Mouse (Mus musculus): ENCODE measurements around the gene Hist1h2bk.

Gene Hist1h2bk

GRCm38 (mm10) chr13:22035267-22036148, at the start of gene Hist1h2bk, which contains the start of gene Hist1h2ah:
Gene Hist1h2bk (plus strand): TSS chr13:22035870.
Gene Hist1h2ah (minus strand): TSS chr13:22035568.
- peak; percentile 100 for ATAC-seq (ENCODE audit: insufficient number of reproducible peaks, low FRiP score, low TSS enrichment)

GRCm38 (mm10) chr13:21992550-21992949, 43.1 kb upstream of the Hist1h2bk start:
- no peak for ATAC-seq (ENCODE audit: insufficient number of reproducible peaks, low FRiP score, low TSS enrichment)

GRCm38 (mm10) chr13:21993957-21994738, 41.5 kb upstream of the Hist1h2bk start:
- no peak for ATAC-seq (ENCODE audit: insufficient number of reproducible peaks, low FRiP score, low TSS enrichment)

- no peak for ATAC-seq (ENCODE audit: insufficient number of reproducible peaks, low FRiP score, low TSS enrichment)
These were observed 40.8 kb upstream of the Hist1h2bk start for GRCm38 (mm10) chr13:21994896-21995295.

- ATAC-seq (ENCODE audit: insufficient number of reproducible peaks, low FRiP score, low TSS enrichment) = no peak
These were observed 40.2 kb upstream of the Hist1h2bk start for GRCm38 (mm10) chr13:21995331-21995914.

GRCm38 (mm10) chr13:21996101-21996839, 39.4 kb upstream of the Hist1h2bk start:
- no peak for ATAC-seq (ENCODE audit: insufficient number of reproducible peaks, low FRiP score, low TSS enrichment)

GRCm38 (mm10) chr13:21996840-21997185, 38.9 kb upstream of the Hist1h2bk start:
- no peak for ATAC-seq (ENCODE audit: insufficient number of reproducible peaks, low FRiP score, low TSS enrichment)

- ATAC-seq (ENCODE audit: insufficient number of reproducible peaks, low FRiP score, low TSS enrichment) = no peak
These were observed 38.4 kb upstream of the Hist1h2bk start for GRCm38 (mm10) chr13:21997201-21997820.

- no peak for ATAC-seq (ENCODE audit: insufficient number of reproducible peaks, low FRiP score, low TSS enrichment)
These were observed 37.8 kb upstream of the Hist1h2bk start for GRCm38 (mm10) chr13:21997821-21998220.

GRCm38 (mm10) chr13:21998412-21998811, 37.3 kb upstream of the Hist1h2bk start:
- ATAC-seq (ENCODE audit: insufficient number of reproducible peaks, low FRiP score, low TSS enrichment) = no peak

- ATAC-seq (ENCODE audit: insufficient number of reproducible peaks, low FRiP score, low TSS enrichment) = no peak
These were observed 36.5 kb upstream of the Hist1h2bk start for GRCm38 (mm10) chr13:21999147-21999546.

GRCm38 (mm10) chr13:22001346-22001745, 34.3 kb upstream of the Hist1h2bk start:
- no peak for ATAC-seq (ENCODE audit: insufficient number of reproducible peaks, low FRiP score, low TSS enrichment)

- ATAC-seq (ENCODE audit: insufficient number of reproducible peaks, low FRiP score, low TSS enrichment) = no peak
These were observed 33.8 kb upstream of the Hist1h2bk start for GRCm38 (mm10) chr13:22001823-22002222.

- no peak for ATAC-seq (ENCODE audit: insufficient number of reproducible peaks, low FRiP score, low TSS enrichment)
These were observed 29.9 kb upstream of the Hist1h2bk start for GRCm38 (mm10) chr13:22005605-22006333.

- ATAC-seq (ENCODE audit: insufficient number of reproducible peaks, low FRiP score, low TSS enrichment) = no peak
These were observed 29.1 kb upstream of the Hist1h2bk start for GRCm38 (mm10) chr13:22006334-22007120.

GRCm38 (mm10) chr13:22007121-22007510, 28.6 kb upstream of the Hist1h2bk start:
- ATAC-seq (ENCODE audit: insufficient number of reproducible peaks, low FRiP score, low TSS enrichment) = no peak

- no peak for ATAC-seq (ENCODE audit: insufficient number of reproducible peaks, low FRiP score, low TSS enrichment)
These were observed 27.8 kb upstream of the Hist1h2bk start for GRCm38 (mm10) chr13:22007872-22008271.

- ATAC-seq (ENCODE audit: insufficient number of reproducible peaks, low FRiP score, low TSS enrichment) = no peak
These were observed 27.0 kb upstream of the Hist1h2bk start for GRCm38 (mm10) chr13:22008707-22009106.
